Mouse (Mus musculus) neural tube, embryonic 11.5 days (tissue): ENCODE measurements around the gene Slc20a1. TPM values are rescaled to one million over a fixed set of nuclear protein-coding genes. Genes with fewer than 3 reads are reported as not detected.

ENCODE experiments used
- ATAC-seq: fragments of 200-750 bp; cut with Nextera tagmentation; 2 replicates; pipeline ENCODE4 v1.8.0; 2017; ENCODE audit warnings: moderate number of reproducible peaks, mild to moderate bottlenecking, moderate TSS enrichment, moderate library complexity; ENCODE audit not compliant: insufficient read depth, low FRiP score, low TSS enrichment
- DNase-seq: peaks from one replicate; pipeline ENCODE4 v3.0.0-alpha.2; 2015; ENCODE audit warnings: low spot score
- H3K27ac ChIP-seq: fragments of 300-500 bp; sonication (generic); 2 replicates; pipeline ENCODE4 v1.5.1; 2014; ENCODE audit warnings: low read depth, mild to moderate bottlenecking, low read length
- H3K27me3 ChIP-seq: fragments of 300-500 bp; sonication (generic); 2 replicates; pipeline ENCODE4 v1.6.1; 2014; ENCODE audit warnings: mild to moderate bottlenecking, low read length, mixed read lengths; ENCODE audit not compliant: control insufficient read depth, insufficient read depth
- H3K36me3 ChIP-seq: fragments of 300-500 bp; sonication (generic); 2 replicates; pipeline ENCODE4 v1.6.1; 2014; ENCODE audit warnings: mild to moderate bottlenecking, low read length, moderate library complexity, mixed read lengths; ENCODE audit not compliant: control insufficient read depth, insufficient read depth
- H3K4me1 ChIP-seq: fragments of 300-500 bp; sonication (generic); 2 replicates; pipeline ENCODE4 v1.6.1; 2014; ENCODE audit warnings: low read length, mixed read lengths; ENCODE audit not compliant: control insufficient read depth, insufficient read depth
- H3K4me2 ChIP-seq: fragments of 300-500 bp; sonication (generic); 2 replicates; pipeline ENCODE4 v1.6.1; 2014; ENCODE audit warnings: low read depth, mild to moderate bottlenecking, moderate library complexity
- H3K4me3 ChIP-seq: fragments of 300-500 bp; sonication (generic); 2 replicates; pipeline ENCODE4 v1.5.1; 2014; ENCODE audit warnings: low read depth, low read length
- H3K9ac ChIP-seq: fragments of 300-500 bp; sonication (generic); 2 replicates; pipeline ENCODE4 v1.6.1; 2014; ENCODE audit warnings: mild to moderate bottlenecking, low read length
- H3K9me3 ChIP-seq: fragments of 300-500 bp; sonication (generic); 2 replicates; pipeline ENCODE4 v1.6.1; 2016; ENCODE audit warnings: low read length; ENCODE audit not compliant: control insufficient read depth
- WGBS: fragments of 180-500 bp; shearing (Covaris S2); extraction: QIAGEN DNeasy Blood & Tissue Kit; methylation state at CpG from one replicate; pipeline ENCODE4 v1.1.7; 2014; 5-methylcytosine and 5-hydroxymethylcytosine counted together
- polyA plus RNA-seq: library from polyadenylated mRNA; unstranded; fragments of >200 nt; fragmentation: Nextera tagmentation; extraction: Ambion mirVana; gene quantifications from 2 replicates; pipeline ENCODE4 v1.2.1, GENCODE M21; 2014

The Slc20a1 gene
- polyA plus RNA-seq, 1 experiment from 2014 or later: 56.5 TPM

DNA sequence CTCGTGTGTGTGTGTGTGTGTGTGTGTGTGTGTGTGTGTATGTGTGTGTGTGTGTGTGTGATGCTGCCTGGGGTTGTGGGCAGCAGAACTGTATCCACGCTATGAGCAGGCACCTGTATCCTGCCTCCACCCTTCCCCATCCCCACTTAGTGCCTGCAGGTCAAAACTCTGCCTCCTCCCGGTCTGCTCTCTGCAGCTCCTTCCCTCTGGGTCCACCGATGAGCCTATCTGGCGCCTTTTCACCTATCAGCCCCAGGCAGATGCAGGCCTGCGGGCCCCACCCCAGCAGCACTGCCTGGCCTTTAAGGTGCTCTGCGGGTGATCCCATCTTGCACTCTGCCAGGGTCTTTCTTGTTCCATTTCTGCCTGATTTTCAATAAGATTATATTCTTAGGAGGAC is 29.1 kb downstream of the Slc20a1 start:
- Histone ChIP-seq H3K27ac (no peak overlapping the region), H3K9me3 (no peaks in the 10 kb centered on the region), H3K4me1 (no peaks in the 10 kb centered on the region), H3K4me3 (no peak overlapping the region), H3K4me2 (no peak overlapping the region), H3K27me3 (no peaks in the 10 kb centered on the region), H3K36me3 (no peaks in the 10 kb centered on the region), H3K9ac (no peak overlapping the region)
- ATAC-seq (no peak), DNase-seq (no peak)
- WGBS: 82% methylated on average over 6 of the region's 7 CpGs

DNA sequence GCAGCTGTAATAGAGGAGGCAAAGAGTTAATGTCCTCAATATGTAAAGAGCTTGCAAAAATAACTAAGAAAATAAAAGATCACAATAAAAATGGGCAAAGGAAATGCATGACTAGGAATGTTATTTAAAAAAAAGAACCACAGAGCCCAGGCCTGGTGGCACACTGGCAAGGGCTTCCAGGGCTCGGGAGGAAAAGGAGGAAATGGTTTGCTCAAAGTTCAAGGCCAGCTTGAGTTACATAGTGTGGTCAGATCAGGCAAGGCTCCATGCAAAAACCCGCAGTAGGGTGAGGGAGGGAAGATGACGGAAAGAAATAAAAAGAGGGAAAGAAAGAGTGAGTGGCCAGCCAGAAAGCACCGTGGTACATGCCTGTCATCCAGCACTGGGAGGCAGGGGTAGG is 30.0 kb downstream of the Slc20a1 start:
- H3K4me1 ChIP-seq: no peaks in the 10 kb centered on the region
- DNase-seq: no peak
- WGBS: 87% methylated on average over 4 of the region's 4 CpGs
- H3K36me3 ChIP-seq: no peaks in the 10 kb centered on the region
- H3K9ac ChIP-seq: no peak overlapping the region
- no peaks in the 10 kb centered on the region for H3K9me3 ChIP-seq
- H3K4me2 ChIP-seq: no peak overlapping the region
- H3K27ac ChIP-seq: no peak overlapping the region
- no peak overlapping the region for H3K4me3 ChIP-seq
- no peak for ATAC-seq
- no peaks in the 10 kb centered on the region for H3K27me3 ChIP-seq

DNA sequence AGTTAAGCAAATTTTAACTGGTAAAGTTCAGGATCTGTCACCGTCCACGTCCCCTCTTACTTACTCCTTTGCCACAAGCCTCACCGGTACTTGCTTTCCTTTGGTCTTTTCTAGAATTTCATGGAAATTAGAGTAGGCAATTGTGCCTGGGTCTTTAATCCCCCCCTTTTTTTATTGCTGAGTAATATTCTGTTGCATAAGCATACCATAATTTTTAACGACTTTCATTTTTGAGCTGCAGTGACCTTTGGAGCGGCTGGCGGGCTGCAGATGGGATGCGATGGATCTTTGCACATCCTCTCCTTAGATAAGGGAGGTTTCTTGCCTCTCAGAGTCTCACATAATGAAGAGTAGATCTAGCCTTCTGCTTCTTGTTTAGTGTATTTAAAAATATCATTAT is 30.8 kb downstream of the Slc20a1 start:
- DNase-seq: no peak
- Histone ChIP-seq H3K4me1 (no peaks in the 10 kb centered on the region), H3K4me3 (no peak overlapping the region), H3K9ac (no peak overlapping the region), H3K4me2 (no peak overlapping the region), H3K36me3 (no peaks in the 10 kb centered on the region), H3K27ac (no peak overlapping the region), H3K9me3 (no peaks in the 10 kb centered on the region), H3K27me3 (no peaks in the 10 kb centered on the region)
- WGBS: 94% methylated on average over 7 of the region's 7 CpGs
- ATAC-seq: no peak

DNA sequence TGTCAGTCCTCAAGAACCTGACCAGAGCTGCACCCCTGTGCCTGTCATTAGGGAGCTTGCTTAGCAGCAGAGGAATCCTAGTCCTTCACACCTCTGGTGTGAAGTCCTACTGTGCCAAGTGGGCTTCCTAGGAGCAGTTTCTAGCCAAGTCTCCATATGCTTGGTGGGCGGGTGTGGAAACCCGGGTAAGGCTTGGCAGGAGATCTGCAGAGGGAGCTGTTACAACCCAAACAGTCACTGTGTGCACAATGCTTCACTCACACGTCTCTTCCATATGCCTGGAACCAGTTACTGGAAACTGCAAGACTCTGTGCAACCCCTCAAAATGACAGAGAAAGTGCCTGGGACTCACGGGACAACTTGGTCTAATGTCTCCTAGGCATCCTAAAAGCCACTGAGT is 33.5 kb downstream of the Slc20a1 start:
- DNase-seq (no peak), ATAC-seq (no peak)
- Histone ChIP-seq H3K27ac (no peak overlapping the region), H3K4me3 (no peak overlapping the region), H3K4me2 (no peak overlapping the region), H3K9ac (no peak overlapping the region), H3K9me3 (no peaks in the 10 kb centered on the region), H3K4me1 (no peaks in the 10 kb centered on the region), H3K36me3 (no peaks in the 10 kb centered on the region), H3K27me3 (no peaks in the 10 kb centered on the region)
- 62% methylated on average over 4 of the region's 4 CpGs for WGBS

DNA sequence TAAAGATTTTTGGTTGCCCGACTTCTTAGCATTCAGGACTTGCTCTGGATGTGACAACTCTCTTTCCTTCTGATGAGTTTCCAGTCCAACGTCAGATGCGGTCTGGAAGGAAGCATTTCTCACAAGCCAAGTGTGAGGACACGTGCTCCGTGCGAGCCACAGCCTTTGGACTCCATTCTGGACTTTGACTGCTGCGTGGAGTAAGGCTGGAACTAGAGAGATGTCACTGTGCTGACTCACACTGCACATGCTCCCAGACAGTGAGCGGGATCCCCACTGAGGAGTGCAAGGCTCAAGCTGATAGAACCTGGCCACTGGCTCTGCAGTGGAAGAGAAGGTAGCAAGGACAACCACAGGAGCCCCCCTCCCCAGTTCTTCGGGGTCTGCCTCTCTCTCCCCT is 33.9 kb downstream of the Slc20a1 start:
- 85% methylated on average over 9 of the region's 9 CpGs for WGBS
- DNase-seq (no peak), ATAC-seq (no peak)
- Histone ChIP-seq H3K36me3 (no peaks in the 10 kb centered on the region), H3K4me1 (no peaks in the 10 kb centered on the region), H3K9ac (no peak overlapping the region), H3K9me3 (no peaks in the 10 kb centered on the region), H3K27ac (no peak overlapping the region), H3K4me2 (no peak overlapping the region), H3K27me3 (no peaks in the 10 kb centered on the region), H3K4me3 (no peak overlapping the region)

DNA sequence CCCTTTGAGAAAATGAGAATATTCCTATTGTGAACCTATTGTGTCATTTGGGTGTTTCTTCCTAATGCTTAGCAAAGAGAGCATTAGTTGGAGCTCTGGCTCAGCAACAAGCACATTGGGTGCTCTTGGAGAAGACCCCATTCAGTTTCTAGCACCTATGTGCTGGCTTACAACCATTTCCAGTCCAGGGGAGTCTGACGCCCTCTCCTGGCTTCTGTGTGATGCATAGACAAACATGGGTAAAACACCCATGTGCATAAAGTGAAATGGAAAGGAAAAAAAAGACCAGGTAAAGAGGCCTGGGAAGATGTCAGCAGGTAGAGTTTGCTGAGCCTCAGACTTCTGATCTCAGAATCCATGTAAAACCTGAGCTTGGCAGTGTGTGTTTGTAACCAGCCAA is 34.7 kb downstream of the Slc20a1 start:
- DNase-seq: no peak
- no peaks in the 10 kb centered on the region for H3K27me3 ChIP-seq
- H3K27ac ChIP-seq: no peak overlapping the region
- H3K36me3 ChIP-seq: no peaks in the 10 kb centered on the region
- no peaks in the 10 kb centered on the region for H3K4me1 ChIP-seq
- 86% methylated on average over 1 of the region's 1 CpGs for WGBS
- H3K4me3 ChIP-seq: no peak overlapping the region
- H3K9me3 ChIP-seq: no peaks in the 10 kb centered on the region
- no peak overlapping the region for H3K9ac ChIP-seq
- ATAC-seq: no peak
- no peak overlapping the region for H3K4me2 ChIP-seq

DNA sequence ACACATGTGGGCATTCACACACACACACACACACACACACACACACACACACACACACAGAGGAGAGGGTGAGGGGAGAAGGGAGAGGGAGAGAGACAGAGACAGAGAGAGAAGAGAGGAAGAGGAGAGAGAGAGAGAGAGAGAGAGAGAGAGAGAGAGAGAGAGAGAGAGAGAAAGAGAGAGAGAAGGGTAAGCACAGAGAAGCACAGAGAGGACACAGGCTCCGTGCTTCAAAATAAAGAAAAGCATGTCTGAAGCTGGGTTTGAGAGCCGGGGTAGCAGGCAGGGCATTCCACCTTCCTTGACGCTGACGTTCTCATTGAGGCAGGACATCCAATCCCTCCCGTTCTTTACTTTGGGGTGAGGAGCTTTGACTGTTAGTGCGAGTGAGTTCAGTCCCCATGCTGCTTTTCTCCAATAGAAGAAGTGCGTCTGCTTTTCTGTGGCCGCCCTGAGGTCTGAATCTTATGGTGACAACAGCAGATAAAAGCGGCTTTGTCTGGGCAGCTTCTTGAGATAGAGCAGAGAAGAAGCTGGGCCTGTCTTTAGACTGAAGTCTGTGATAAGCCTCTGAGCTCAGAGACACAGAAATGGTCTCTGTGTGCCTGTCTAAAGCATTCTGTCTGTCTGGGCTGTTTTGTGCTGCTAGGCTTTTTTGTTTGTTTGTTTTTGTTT is 35.4 kb downstream of the Slc20a1 start:
- WGBS: 66% methylated on average over 9 of the region's 9 CpGs
- Histone ChIP-seq H3K4me2 (no peak overlapping the region), H3K9ac (no peak overlapping the region), H3K4me3 (no peak overlapping the region), H3K4me1 (no peaks in the 10 kb centered on the region), H3K27me3 (no peaks in the 10 kb centered on the region), H3K36me3 (no peaks in the 10 kb centered on the region), H3K27ac (no peak overlapping the region), H3K9me3 (no peaks in the 10 kb centered on the region)
- DNase-seq (no peak), ATAC-seq (no peak)

DNA sequence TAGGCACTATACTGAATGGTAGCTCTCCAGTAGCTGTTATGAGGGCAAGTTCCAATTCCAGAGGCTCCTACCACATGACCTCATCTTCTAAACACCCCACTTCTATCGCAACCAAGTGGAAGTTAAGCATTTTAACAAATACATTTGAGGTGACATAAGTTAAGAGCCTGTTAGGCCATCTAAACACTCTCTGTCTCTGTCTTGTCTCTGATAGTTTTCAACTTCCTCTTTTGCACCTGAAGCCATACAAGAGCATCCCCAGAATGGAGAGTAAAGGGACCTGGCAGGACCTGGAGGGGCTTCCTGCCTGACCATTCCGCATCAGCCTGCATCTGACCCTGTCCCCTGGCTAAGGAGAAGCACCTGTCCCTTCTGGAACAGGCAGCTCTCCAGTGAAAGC is 36.2 kb downstream of the Slc20a1 start:
- ATAC-seq (no peak), DNase-seq (no peak)
- no peak overlapping the region for H3K27ac ChIP-seq
- no peaks in the 10 kb centered on the region for H3K9me3 ChIP-seq
- H3K27me3 ChIP-seq: no peaks in the 10 kb centered on the region
- no peak overlapping the region for H3K4me3 ChIP-seq
- H3K4me1 ChIP-seq: no peaks in the 10 kb centered on the region
- WGBS: 84% methylated on average over 2 of the region's 2 CpGs
- H3K9ac ChIP-seq: no peak overlapping the region
- H3K4me2 ChIP-seq: no peak overlapping the region
- H3K36me3 ChIP-seq: no peaks in the 10 kb centered on the region

DNA sequence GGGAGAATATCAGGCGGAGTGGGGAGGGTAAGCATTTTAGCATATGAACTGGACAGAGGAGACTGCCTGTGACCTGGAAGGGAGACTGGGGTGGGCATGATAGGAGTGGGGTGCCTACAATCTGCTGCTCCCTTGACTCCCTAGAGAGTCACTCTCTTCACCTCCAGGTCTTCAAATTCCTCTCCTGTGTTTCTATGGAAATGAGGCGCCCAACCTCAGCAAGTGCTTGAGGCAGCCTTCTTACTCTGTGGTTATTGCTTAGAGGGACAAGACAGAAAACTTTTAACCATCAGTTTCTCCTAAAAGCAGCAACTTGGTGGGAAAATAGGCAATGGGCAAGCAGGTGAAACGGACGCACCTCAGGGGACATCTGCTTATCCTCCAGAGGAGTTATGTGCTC is 38.0 kb downstream of the Slc20a1 start:
- Histone ChIP-seq H3K27me3 (no peaks in the 10 kb centered on the region), H3K27ac (no peak overlapping the region), H3K4me2 (no peak overlapping the region), H3K4me1 (no peaks in the 10 kb centered on the region), H3K9me3 (no peaks in the 10 kb centered on the region), H3K9ac (no peak overlapping the region), H3K36me3 (no peaks in the 10 kb centered on the region), H3K4me3 (no peak overlapping the region)
- WGBS: 73% methylated on average over 4 of the region's 4 CpGs
- ATAC-seq (no peak), DNase-seq (no peak)
